Mouse (Mus musculus) liver, embryonic 13.5 days (tissue): ENCODE measurements around the gene Ebf3. TPM values are rescaled to one million over a fixed set of nuclear protein-coding genes. Genes with fewer than 3 reads are reported as not detected.
A peak's percentile ranks its signal among the peaks of the same experiment; 100 is the strongest.

ENCODE experiments used
- ATAC-seq: fragments of 200-750 bp; cut with Nextera tagmentation; 2 replicates; pipeline ENCODE4 v1.8.0; 2017; ENCODE audit warnings: low read depth, mild to moderate bottlenecking, moderate number of reproducible peaks, moderate library complexity
- DNase-seq: peaks from one replicate; pipeline ENCODE4 v3.0.0; 2022
- H3K27ac ChIP-seq: fragments of 300-500 bp; sonication (generic); 2 replicates; pipeline ENCODE4 v1.5.1; 2015; ENCODE audit warnings: moderate library complexity, mild to moderate bottlenecking, inconsistent platforms
- H3K27me3 ChIP-seq: fragments of 300-500 bp; sonication (generic); 2 replicates; pipeline ENCODE4 v1.6.1; 2015; ENCODE audit warnings: mild to moderate bottlenecking, inconsistent platforms
- H3K36me3 ChIP-seq: fragments of 300-500 bp; sonication (generic); 2 replicates; pipeline ENCODE4 v1.6.1; 2015; ENCODE audit warnings: mild to moderate bottlenecking, inconsistent platforms
- H3K4me1 ChIP-seq: fragments of 300-500 bp; sonication (generic); replicated peaks from 2 replicates; pipeline ENCODE4 v1.6.1; 2015; ENCODE audit warnings: inconsistent platforms
- H3K4me2 ChIP-seq: fragments of 300-500 bp; sonication (generic); 2 replicates; pipeline ENCODE4 v1.6.1; 2015; ENCODE audit warnings: inconsistent platforms, mild to moderate bottlenecking, moderate library complexity
- H3K4me3 ChIP-seq: fragments of 300-500 bp; sonication (generic); replicated peaks from 2 replicates; pipeline ENCODE4 v1.5.1; 2015; ENCODE audit warnings: mild to moderate bottlenecking, inconsistent platforms
- H3K9ac ChIP-seq: fragments of 300-500 bp; sonication (generic); 2 replicates; pipeline ENCODE4 v1.6.1; 2015; ENCODE audit warnings: mild to moderate bottlenecking, inconsistent platforms
- H3K9me3 ChIP-seq: fragments of 300-500 bp; sonication (generic); replicated peaks from 2 replicates; pipeline ENCODE4 v1.6.1; 2016; ENCODE audit warnings: inconsistent platforms
- WGBS: fragments of 180-500 bp; shearing (Covaris S2); methylation state at CpG from one replicate; pipeline ENCODE4 v1.1.7; 2015; ENCODE audit not compliant: insufficient replicate concordance; 5-methylcytosine and 5-hydroxymethylcytosine counted together
- polyA plus RNA-seq: library from polyadenylated mRNA; unstranded; fragments of >200 nt; fragmentation: Nextera tagmentation; extraction: Ambion mirVana; gene quantifications from 2 replicates; pipeline ENCODE4 v1.2.1, GENCODE M21; 2015

Ebf3 gene
- polyA plus RNA-seq, 1 experiment from 2014 or later: 0.02 TPM

DNA sequence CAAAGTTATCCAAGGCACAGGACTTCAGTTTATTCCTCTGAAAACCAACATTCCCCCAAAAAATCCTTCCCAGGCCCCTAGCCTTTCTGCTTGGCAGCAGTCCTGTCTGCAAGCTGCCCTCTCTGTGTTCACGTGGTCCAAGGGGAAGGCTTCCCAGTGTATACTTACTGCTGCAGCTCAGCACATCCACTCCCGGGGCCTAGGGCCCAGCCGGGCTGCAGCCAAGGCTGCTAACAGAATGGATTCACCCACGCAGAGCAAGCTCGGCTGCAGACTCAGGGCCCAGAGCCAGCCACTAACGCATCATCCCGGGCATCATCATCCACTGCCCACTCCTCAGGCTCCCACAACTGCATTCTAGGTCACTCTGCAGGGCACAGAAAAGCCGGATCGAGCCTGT lies 46.8 kb downstream of the Ebf3 start:
- Histone ChIP-seq H3K4me2 (no peak overlapping the region), H3K27ac (no peak overlapping the region), H3K9me3 (no peaks in the 10 kb centered on the region), H3K4me3 (no peak overlapping the region), H3K9ac (no peak overlapping the region), H3K27me3 (peaks cover 15% of the 10 kb centered on the region; the same call in 1 of the 2 replicates), H3K36me3 (no peaks in the 10 kb centered on the region), H3K4me1 (no peaks in the 10 kb centered on the region)
- ATAC-seq (no peak), DNase-seq (no peak)
- 68% methylated on average over 9 of the region's 9 CpGs for WGBS

DNA sequence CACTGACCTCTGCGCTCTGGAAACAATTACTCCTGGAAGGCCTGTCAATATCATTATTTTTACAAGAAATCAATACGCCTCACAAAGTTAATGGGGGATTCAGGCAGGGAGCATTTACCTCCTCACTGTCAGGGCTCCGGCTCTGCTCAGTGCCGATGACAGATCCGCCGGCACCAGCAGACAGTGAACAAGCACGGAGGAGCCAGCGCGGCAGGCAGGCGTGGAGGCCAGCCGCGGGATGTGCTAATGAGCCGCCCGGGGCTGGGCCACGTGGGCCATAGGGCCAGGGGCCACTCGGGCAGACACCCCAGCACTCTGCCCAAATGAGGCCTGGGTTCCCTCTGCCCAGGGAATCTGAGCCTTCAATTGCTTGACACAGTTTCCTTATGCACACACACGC lies 47.7 kb downstream of the Ebf3 start:
- DNase-seq (no peak), ATAC-seq (no peak)
- Histone ChIP-seq H3K36me3 (no peaks in the 10 kb centered on the region), H3K27ac (no peak overlapping the region), H3K4me1 (no peaks in the 10 kb centered on the region), H3K9ac (no peak overlapping the region), H3K4me2 (no peak overlapping the region), H3K4me3 (no peak overlapping the region), H3K27me3 (peaks cover 15% of the 10 kb centered on the region; the same call in 1 of the 2 replicates), H3K9me3 (no peaks in the 10 kb centered on the region)
- WGBS: 34% methylated on average over 17 of the region's 17 CpGs

DNA sequence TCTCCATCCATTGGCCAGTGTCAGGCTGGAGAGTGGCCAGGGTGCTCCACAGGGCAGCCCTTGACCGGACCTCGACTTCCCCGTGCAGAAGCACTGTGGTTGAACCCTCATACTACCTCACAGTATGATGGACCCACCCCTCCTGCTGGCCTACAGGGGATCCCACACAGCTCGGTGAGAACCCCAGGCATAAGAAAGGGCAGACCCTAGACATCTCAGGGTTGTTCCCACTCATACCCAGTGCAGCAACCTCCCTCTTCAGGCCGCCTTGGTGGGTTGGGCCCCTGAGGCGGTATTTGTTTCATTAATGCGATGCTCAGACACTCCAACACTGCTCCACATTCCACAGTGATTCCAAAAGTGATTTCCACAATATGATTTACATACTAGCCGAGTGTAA lies 51.9 kb downstream of the Ebf3 start:
- Histone ChIP-seq H3K27ac (no peak overlapping the region), H3K27me3 (peaks cover 16% of the 10 kb centered on the region; the same call in 1 of the 2 replicates), H3K36me3 (no peaks in the 10 kb centered on the region), H3K4me3 (no peak overlapping the region), H3K9ac (no peak overlapping the region), H3K4me2 (no peak overlapping the region), H3K4me1 (no peaks in the 10 kb centered on the region), H3K9me3 (no peaks in the 10 kb centered on the region)
- no peak for DNase-seq
- 67% methylated on average over 8 of the region's 8 CpGs for WGBS
- no peak for ATAC-seq

GRCm38 (mm10) chr7:137246213-137246872 lies 67.9 kb downstream of the Ebf3 start:
- peaks cover 22% of the 10 kb centered on the region for H3K27me3 ChIP-seq
- H3K4me2 ChIP-seq: no peak overlapping the region
- WGBS: 39% methylated on average over 11 of the region's 11 CpGs
- H3K9me3 ChIP-seq: no peaks in the 10 kb centered on the region
- DNase-seq: peak; percentile 11
- H3K4me1 ChIP-seq: no peaks in the 10 kb centered on the region
- peak; percentile 29; the same call in 1 of the 2 replicates for ATAC-seq
- H3K4me3 ChIP-seq: no peak overlapping the region
- H3K9ac ChIP-seq: no peak overlapping the region
- H3K27ac ChIP-seq: no peak overlapping the region
- no peaks in the 10 kb centered on the region for H3K36me3 ChIP-seq

DNA sequence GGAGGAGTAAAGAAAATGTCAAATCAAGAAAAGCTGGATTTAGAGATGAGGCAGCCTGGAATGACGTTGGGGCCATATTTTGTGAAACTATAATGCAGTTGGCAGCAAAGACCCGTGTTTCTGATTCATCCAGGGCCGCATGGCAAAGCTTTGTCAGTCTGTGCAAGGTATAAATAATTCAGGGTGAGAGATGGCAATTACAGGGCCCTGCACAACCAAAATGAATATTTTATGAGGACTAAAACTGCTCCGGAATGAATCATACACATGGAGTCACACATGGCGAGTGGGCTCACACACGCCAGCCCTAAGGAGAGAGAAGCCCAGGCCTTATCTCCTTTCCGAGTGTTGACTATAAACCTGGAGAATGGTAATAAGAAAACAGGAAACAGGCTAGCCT lies 69.4 kb downstream of the Ebf3 start:
- Histone ChIP-seq H3K4me3 (no peak overlapping the region), H3K9me3 (no peaks in the 10 kb centered on the region), H3K4me1 (no peaks in the 10 kb centered on the region), H3K4me2 (no peak overlapping the region), H3K27ac (no peak overlapping the region), H3K36me3 (no peaks in the 10 kb centered on the region), H3K27me3 (peaks cover 16% of the 10 kb centered on the region), H3K9ac (no peak overlapping the region)
- DNase-seq (no peak), ATAC-seq (no peak)
- 69% methylated on average over 7 of the region's 7 CpGs for WGBS

DNA sequence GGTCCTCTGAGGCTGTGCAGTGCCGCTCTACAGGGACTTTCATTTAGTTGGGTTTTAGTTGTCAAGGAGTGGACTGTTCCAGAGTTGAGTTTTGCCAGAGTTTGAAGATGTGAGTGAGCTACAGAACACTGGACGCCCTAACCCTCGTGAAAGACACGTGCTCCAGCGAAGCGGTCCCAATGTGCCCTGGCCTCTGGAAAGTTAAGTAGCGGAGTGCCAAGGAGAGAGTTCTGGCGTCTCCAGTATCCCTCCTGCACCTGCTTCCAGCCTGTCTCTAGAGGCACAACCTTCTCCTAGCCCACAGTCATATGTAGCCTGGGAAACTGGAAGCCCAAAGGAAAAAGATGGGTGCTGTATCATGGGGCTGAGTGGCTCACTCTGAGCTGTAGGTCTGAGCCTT lies 73.8 kb downstream of the Ebf3 start:
- no peak for DNase-seq
- H3K4me2 ChIP-seq: no peak overlapping the region

GRCm38 (mm10) chr7:137239542-137240133 lies 74.6 kb downstream of the Ebf3 start:
- Histone ChIP-seq H3K4me1 (no peaks in the 10 kb centered on the region), H3K9me3 (no peaks in the 10 kb centered on the region), H3K27ac (no peak overlapping the region), H3K27me3 (peaks cover 13% of the 10 kb centered on the region; the same call in 1 of the 2 replicates), H3K9ac (no peak overlapping the region), H3K4me3 (no peak overlapping the region), H3K4me2 (no peak overlapping the region), H3K36me3 (no peaks in the 10 kb centered on the region)
- 60% methylated on average over 5 of the region's 5 CpGs for WGBS
- ATAC-seq (no peak), DNase-seq (no peak)

More for the DNA sequence above, 73.8 kb downstream of the Ebf3 start:
- Histone ChIP-seq H3K9me3 (no peaks in the 10 kb centered on the region), H3K4me3 (no peak overlapping the region), H3K4me1 (no peaks in the 10 kb centered on the region), H3K36me3 (no peaks in the 10 kb centered on the region), H3K27ac (no peak overlapping the region), H3K9ac (no peak overlapping the region), H3K27me3 (peaks cover 13% of the 10 kb centered on the region; the same call in 1 of the 2 replicates)
- ATAC-seq: no peak
- 78% methylated on average over 8 of the region's 8 CpGs for WGBS

DNA sequence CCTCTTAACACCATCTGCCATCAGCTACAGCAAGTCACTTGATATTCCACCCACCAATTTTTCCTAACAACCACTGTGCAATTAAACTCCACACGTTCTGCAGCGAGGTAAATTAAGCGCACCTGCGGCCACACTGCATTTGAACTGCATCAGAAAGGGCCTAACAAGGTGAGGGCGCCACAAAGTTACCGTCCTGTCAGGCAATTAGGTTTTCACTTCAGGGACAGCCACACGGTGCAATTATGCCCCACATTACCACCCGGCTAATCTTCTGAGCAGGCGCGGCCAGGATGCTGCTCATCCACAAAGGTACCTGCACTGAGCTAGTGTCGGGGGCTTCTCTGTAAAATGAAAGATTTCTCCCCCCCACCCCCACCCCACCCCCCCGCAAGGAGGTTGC lies 76.8 kb downstream of the Ebf3 start:
- DNase-seq (no peak), ATAC-seq (no peak)
- Histone ChIP-seq H3K9me3 (no peaks in the 10 kb centered on the region), H3K36me3 (no peaks in the 10 kb centered on the region), H3K27me3 (0 out of 2 replicates have a peak, but pooled peaks cover 10% of the 10 kb centered on the region), H3K4me1 (no peaks in the 10 kb centered on the region), H3K9ac (no peak overlapping the region), H3K27ac (no peak overlapping the region), H3K4me3 (no peak overlapping the region), H3K4me2 (no peak overlapping the region)
- 67% methylated on average over 12 of the region's 12 CpGs for WGBS

- DNase-seq (no peak), ATAC-seq (peak; percentile 82)
- Histone ChIP-seq H3K4me1 (no peaks in the 10 kb centered on the region), H3K27ac (no peak overlapping the region), H3K9me3 (no peaks in the 10 kb centered on the region), H3K4me3 (no peak overlapping the region), H3K27me3 (no peaks in the 10 kb centered on the region), H3K4me2 (no peak overlapping the region), H3K36me3 (no peaks in the 10 kb centered on the region), H3K9ac (no peak overlapping the region)
- WGBS: 37% methylated on average over 3 of the region's 3 CpGs
Observed at GRCm38 (mm10) chr7:137223823-137224222, 90.4 kb downstream of the Ebf3 start.

GRCm38 (mm10) chr7:137222831-137223505 lies 91.3 kb downstream of the Ebf3 start:
- Histone ChIP-seq H3K27ac (no peak overlapping the region), H3K9ac (no peak overlapping the region), H3K4me2 (no peak overlapping the region), H3K36me3 (no peaks in the 10 kb centered on the region), H3K27me3 (no peaks in the 10 kb centered on the region), H3K9me3 (no peaks in the 10 kb centered on the region), H3K4me1 (no peaks in the 10 kb centered on the region), H3K4me3 (no peak overlapping the region)
- DNase-seq (no peak), ATAC-seq (no peak)
- 70% methylated on average over 6 of the region's 6 CpGs for WGBS

DNA sequence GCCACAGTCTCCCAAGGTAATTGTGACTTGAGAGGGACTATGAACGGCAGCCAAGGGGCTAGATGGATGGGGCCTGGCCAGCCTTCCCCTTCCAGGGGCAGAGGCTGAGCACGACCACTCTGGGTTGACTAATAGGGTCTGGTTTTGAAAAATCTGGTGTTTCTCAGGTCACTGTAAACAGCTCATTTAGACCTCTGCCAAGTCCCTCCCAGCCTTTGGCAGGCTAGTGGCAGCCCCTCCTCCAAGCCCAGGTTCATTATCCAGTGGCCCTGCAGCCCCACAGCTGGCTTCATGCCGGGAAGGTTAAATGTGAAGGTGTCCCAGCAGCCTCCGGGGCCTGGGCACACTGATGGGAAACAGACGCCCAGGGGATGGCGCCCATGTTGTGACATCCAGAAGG lies 92.6 kb downstream of the Ebf3 start:
- no peaks in the 10 kb centered on the region for H3K4me1 ChIP-seq
- ATAC-seq (no peak), DNase-seq (no peak)
- H3K9ac ChIP-seq: no peak overlapping the region
- no peak overlapping the region for H3K4me2 ChIP-seq
- H3K36me3 ChIP-seq: no peaks in the 10 kb centered on the region
- no peak overlapping the region for H3K27ac ChIP-seq
- 43% methylated on average over 6 of the region's 6 CpGs for WGBS
- no peak overlapping the region for H3K4me3 ChIP-seq
- H3K27me3 ChIP-seq: no peaks in the 10 kb centered on the region
- no peaks in the 10 kb centered on the region for H3K9me3 ChIP-seq
